Mouse (Mus musculus) mesoderm, embryonic 11.5 days (tissue): ENCODE measurements around the gene Ispd.
A peak's percentile ranks its signal among the peaks of the same experiment; 100 is the strongest.

Experiments
- DNase-seq: peaks from one replicate; pipeline ENCODE4 v3.0.0-alpha.2; 2012; ENCODE audit warnings: low read depth, low spot score

Ispd gene

GRCm38 (mm10) chr12:36554697-36555096 is 173.4 kb downstream of the Ispd start:
- no peak for DNase-seq

GRCm38 (mm10) chr12:36564146-36564545 is 182.9 kb downstream of the Ispd start:
- no peak for DNase-seq

- DNase-seq = no peak
Observed at GRCm38 (mm10) chr12:36566974-36567373, 185.7 kb downstream of the Ispd start.

GRCm38 (mm10) chr12:36570414-36571095 is 189.3 kb downstream of the Ispd start:
- DNase-seq = no peak

DNA sequence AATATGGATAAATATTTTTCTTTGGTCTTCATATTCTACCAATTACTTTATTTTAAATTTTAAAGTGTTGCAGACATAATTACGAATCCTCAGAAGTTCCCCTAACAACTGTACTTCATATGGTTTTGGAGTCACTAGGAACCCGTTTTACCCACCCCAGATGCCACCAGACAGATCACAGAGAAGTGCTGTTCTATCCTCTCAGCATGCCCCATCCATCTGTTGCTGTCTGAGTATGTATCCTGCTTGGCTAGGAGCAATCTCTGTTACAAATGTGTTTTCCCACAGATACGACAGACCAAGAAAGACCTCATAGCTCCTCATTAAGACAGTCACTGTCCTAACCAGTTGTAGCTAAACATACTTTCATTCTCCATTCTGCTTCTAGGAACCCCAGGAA is 203.6 kb downstream of the Ispd start:
- no peak for DNase-seq

GRCm38 (mm10) chr12:36597539-36598250 is 216.4 kb downstream of the Ispd start:
- no peak for DNase-seq

- no peak for DNase-seq
Observed at GRCm38 (mm10) chr12:36621960-36622736, 240.9 kb downstream of the Ispd start.

- DNase-seq = no peak
Observed at GRCm38 (mm10) chr12:36627204-36627603, 246.0 kb downstream of the Ispd start.

GRCm38 (mm10) chr12:36632427-36632826 is 251.2 kb downstream of the Ispd start:
- DNase-seq = no peak

DNA sequence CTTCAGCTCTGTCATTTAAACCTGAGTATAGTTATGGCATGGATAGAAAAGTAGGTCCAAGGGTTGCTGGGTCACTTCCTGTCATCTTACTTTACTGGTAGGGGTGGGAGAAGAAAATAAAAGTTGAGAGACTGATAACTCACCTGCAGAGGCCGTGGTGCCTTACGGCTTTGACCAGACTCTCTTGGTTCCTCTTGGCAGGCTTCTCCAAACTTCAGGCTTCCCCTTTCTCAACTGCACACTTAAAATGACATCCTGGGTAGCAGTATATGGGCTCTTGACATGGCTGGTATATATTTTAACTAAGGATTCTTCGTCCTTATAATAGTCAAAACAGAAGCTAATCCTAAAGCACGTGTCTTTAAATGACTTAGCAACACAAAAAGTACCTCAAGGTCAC is 266.3 kb downstream of the Ispd start:
- DNase-seq = no peak

- no peak for DNase-seq
Observed at GRCm38 (mm10) chr12:36662496-36662895, 281.2 kb downstream of the Ispd start.

GRCm38 (mm10) chr12:36664783-36665182 is 283.5 kb downstream of the Ispd start:
- no peak for DNase-seq

DNA sequence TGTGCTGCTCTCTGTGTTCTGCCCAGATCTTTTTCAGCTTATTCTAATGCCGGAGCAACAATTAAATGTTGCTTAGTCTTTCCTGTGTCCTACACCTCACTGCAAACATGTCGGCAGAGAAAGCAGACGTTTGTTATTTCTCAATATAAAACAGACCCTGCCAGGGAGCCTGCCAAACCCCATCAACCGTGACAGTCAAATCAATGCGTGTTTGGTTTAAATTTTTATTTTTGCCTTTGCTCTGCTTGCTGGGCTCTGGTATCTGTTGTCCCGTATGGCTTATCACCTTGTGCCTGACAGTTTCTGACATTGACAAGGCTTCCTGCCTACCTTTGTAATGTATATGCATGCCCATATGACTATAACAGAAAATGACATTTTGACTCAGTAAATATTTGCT is 285.5 kb downstream of the Ispd start:
- DNase-seq = no peak

- no peak for DNase-seq
Observed at GRCm38 (mm10) chr12:36670164-36670908, 289.1 kb downstream of the Ispd start.

DNA sequence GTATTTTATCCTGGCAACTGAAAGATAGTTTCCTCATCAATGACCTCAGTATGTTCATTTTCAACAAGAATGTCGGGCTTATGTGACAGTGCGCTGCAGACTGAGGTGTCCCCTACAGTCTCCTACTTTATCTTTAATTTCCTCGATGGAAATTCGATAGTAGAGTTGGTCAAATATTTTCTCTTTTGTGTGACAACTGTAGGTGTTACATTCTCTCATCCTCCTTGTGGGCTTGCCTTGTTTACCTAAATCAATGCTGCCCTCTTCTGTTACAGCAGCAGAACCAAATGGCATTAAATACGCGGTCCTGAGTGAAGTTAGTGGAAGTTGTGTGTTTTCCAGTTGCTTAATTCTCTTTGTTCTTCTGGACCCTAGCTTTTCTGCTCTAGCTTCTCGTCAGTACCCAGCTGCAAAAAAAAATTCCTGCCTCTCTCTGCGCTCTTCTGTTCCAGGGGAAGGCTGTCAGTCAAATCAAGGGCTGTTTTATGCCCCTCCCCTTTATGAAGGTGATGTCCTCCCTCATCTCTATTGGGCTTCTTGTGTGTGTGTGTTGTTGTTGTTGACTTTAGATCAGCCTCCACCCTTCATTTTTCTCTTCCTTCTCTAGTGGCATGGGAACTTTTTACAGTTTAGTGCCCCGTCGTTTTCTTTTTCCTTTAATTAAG is 289.8 kb downstream of the Ispd start:
- no peak for DNase-seq

DNA sequence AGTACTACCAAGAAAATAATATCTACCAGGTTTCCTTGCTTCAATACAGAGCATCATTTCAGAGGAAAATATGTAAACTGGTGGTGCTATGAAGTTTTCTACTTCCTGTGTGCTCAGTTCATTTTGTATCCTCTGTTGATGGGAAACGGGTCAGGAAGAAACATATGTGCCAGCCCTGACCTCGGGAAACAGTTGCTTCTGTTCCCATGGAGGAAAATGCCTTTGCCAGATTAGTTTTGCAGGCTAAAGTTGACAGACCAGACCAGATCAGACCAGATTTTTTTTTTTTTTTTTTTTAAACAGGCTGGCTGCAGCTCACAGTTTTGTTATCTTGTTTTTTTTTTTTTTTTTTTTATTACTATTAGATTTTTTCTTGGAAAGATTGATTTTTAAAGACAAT is 293.2 kb downstream of the Ispd start:
- DNase-seq = peak; percentile 13

DNA sequence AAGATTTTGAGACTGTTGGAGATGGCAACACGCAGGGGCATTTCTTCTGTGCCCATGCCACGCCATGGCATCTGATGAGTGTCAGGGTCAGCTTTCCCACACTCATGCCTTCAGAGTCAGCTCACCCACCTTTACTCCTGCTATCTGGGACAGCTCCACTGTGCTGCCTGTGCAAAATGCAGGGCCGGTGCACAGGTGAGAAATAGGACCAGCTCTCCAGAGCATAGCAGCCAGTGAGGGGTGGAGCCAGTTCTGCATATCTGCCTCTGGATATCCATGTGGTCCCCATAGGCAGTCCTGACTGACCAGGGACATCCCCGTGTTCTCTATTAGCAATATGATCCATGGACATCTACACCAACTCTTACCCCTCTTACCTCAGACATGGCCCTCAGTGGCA is 297.0 kb downstream of the Ispd start:
- no peak for DNase-seq

DNA sequence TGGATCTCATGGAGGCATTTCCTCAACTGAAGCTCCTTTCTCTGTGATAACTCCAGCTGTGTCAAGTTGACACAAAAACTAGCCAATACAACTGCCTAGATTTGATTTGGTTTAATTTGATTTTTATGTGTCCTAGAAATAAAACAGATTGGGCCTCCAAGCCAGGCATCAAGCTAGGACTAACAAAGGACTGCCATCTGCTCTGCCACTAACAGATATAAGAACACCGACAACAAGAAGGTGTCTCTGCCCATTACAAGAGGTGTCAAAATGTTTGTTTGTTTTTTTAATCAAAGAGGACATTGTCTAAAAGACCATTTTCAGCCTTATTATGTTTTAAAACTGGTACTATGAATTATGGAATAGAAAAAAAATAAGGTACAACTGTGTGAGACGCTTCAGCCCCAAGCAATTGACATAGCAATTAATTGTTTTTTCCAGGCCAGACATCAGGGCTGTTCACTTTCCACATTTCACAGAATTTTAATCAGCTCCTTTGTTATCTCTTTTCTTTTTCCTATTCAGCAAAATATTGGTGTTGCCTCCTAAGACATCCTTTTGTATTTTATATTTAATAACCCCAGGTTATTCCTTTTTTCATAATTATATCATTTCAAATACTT is 299.7 kb downstream of the Ispd start:
- DNase-seq = no peak

- DNase-seq = no peak
Observed at GRCm38 (mm10) chr12:36681779-36682178, 300.5 kb downstream of the Ispd start.

GRCm38 (mm10) chr12:36694072-36694471 is 312.8 kb downstream of the Ispd start:
- DNase-seq = no peak

DNA sequence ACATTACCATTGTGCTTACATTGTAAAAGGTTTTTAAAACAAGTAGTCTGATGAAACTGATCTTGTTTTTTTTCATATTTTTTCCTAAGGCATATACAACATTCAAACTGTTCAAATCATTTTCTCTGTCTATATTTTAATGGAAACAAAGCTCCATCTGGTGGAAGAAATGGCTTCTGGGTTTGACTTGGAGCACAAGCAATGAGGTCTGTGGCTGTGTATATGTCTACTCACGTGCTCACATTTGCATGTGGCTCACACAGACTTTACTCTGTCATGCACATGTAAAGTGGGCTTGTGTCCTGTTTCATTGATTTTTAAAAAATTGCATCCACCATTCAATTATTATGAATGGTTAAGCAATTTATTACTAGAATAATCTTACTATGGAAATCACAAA is 323.1 kb downstream of the Ispd start:
- DNase-seq = no peak
